Mouse (Mus musculus) testis, postnatal 14 days (tissue): Measurements from ENCODE around the gene Gm43738.

Source experiments
- DNase-seq: peaks from one replicate; pipeline ENCODE4 v3.0.0; 2021; ENCODE audit warnings: low spot score

Gm43738 gene

DNA sequence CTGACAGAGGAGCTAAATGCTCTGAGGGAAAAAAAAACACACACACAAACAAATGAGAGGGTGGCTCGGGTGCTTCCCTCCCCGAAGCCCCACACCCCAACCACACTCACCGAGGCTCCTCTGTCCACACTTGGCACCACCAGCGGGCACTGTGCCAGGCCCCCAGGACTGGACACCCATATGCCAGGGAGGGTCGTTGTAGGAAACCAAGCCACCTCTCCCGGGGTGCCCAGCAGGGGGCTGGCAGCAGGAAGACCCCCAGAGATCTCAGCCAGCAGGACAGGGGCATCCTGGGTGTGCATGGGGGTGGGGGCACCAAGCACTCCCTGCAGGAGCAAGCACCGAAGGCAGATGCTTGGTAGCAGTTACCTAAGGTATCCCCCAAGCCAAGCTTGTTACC is at the start of gene Gm43738:
Gene Gm43738, minus strand, starts transcription at position 289 of the 400 bp plus-strand sequence.
- DNase-seq = no peak

DNA sequence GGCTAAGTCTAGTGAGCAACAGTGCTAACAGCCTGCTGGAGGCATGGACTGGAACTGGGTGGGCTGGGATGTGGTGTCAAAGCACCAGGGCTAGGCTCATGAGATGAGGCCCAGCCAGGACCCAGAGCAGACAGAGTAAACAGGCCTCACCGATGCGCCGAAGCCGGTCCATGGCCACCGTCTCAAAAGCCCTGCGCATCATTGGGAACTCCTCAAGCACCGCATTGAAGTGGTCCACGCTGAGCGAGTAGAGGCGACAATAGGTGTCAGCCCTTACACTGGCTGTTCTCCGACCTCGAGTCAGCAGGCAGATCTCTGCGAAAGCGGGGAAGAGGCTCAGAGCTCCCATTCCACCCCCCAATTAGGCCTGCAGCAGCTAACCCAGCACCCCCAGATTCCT is 47.7 kb upstream of the Gm43738 start:
- no peak for DNase-seq

DNA sequence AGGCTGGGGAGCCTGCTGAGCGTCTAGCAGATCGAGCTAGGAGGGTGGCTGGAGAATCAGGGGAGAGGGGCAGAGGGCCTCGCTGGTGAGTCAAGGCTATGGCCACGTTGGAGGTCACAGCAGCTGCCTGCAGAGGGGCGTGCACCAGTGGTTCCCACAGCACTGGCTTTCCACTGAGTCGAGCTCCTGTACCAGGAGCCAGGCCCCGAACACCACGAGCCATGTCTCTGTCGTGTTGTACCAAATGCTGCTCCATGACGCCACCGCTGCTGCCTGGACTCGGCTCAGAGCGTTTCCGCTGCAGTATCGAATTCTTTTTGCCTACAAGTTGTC is 47.0 kb upstream of the Gm43738 start:
- DNase-seq = no peak

DNA sequence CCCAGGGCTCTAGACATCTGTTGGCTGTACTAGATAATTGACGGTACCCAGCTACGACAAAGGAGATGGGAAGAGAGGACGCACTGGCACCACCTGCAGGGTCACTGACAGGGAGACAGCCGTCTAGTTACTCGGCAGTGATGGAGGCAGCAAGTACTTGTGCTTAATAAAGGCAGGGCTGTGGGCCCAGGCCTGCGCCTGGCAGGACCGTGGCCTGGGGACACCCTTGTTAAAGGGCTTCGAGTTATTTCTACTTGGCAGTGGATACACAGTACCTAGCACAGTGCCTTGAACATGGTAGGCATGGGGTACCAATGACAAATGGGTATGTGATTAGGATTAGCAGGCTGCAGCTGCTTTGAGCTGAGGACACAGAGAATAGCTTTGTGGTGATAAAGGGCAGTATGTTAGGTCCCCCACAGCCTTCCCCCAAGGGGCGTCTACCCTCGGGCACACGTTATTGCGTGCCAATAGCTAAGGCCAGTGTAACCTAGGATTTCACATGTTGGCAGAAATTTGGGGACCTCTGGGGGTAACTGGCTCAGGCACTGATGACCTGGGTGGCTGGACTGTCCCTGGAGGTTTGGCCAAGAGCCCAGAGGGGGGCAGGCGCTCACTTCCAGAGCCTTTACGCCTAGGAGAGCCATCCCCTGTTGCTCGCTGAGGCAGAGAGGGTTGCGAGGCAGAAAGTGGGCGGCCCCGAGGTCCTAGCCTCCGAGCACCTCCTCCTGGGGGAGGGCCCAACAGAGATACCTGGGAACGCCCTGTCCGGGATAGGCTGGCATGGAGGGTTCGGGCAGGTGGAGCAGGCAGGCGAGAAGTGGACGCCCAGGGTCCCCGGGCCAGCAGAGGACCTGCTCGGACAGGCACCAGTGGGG is 46.4 kb upstream of the Gm43738 start:
- DNase-seq = no peak

- DNase-seq = no peak
Observed at GRCm38 (mm10) chr3:89145566-89145965, 44.7 kb upstream of the Gm43738 start.

DNA sequence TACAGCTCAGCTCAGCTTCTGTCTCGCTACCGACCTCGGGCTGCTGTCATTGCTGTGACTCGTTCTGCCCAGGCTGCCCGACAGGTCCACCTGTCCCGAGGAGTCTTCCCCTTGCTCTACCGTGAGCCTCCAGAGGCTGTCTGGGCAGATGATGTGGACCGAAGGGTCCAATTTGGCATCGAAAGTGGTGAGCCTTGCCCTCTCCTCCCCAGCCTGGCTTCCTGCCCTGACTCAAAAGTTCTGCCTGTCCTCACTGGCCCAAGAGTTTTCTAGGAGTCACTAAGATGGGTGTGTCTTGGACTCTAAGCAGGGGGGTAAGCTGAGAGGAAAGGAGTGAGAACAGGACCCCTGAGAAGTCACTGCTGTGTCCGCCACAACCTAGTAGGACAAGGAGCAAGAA is 43.9 kb upstream of the Gm43738 start:
- no peak for DNase-seq

DNA sequence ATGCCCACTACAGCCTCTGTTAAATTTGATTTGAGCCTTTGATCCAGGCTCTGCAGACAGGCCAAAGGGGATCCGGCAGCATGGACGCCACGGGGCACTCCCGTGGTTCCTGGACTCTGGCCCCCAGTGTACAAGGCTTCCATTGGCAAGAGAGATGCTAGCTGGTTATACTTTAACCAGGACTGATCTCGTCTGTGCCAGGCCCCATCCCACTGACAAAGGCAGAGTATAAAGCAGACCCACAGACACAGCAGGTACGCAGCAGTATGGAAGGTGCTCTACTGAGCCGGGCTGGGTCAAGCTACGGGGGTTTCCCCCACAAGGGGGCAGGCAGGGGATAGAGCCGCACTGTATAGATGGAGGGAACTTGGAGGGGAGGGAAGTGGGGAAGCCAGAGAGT is 35.5 kb upstream of the Gm43738 start:
- no peak for DNase-seq

DNA sequence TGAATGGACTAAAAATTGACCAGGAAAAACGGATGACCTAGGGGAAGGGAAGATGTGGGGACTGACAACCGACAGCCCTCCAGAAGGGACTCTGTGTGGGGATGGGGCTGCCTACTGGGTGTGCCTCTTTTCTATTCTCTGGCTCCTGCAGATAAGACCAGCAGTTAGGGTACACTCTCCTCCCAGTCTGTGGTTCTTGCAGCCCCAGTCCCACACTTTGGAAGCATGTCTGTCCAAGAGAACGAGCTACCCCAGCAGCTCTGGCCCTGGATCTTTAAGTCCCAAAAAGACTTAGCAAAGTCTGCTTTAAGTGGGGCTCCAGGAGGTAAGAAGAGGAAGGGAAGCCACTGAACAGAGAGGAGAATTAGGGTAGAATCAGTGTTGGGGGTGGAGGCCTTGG is 35.1 kb upstream of the Gm43738 start, which contains the start of gene Pklr:
Gene Pklr, plus strand, starts transcription at position 185 of the 400 bp plus-strand sequence.
- DNase-seq = no peak

- no peak for DNase-seq
Observed at GRCm38 (mm10) chr3:89133752-89134151, 32.9 kb upstream of the Gm43738 start.

GRCm38 (mm10) chr3:89133063-89133450 is 32.2 kb upstream of the Gm43738 start:
- no peak for DNase-seq

DNA sequence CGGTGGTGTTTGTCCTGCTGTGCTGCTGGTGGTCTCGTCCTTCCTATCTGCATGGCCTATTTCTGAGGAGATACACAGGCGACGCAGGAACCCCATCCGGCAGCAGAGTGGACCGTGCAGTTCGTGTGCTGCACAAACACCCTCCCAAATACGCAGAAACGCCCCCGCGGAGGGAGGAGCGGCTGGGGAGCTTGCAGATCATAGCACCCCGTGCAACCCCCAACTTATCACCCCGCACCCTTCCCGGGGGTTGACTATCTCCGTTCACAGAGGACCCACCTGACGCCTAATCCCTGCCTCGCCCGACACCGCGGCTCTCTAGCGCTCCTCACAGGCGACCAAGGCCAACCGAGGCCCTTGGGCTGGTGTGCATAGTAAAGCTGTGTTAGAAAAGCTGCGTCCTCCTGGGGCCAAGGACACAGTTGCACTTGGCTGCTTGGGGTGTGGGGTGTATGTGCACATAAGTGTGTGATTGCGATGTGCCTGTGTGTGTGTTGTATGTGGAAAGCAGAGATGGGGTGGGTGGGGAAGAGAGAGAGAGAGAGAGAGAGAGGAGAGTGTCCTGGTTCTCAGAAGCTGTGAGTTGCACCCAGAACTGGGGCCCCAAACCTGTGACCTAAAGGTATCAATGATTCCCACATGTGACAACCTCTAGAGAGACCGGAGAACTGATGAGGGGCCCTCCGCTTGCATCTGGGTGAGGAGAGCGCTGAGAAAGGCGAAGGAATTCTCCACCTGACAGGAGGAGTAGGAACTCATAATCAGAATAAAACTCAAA is 31.6 kb upstream of the Gm43738 start:
- no peak for DNase-seq

GRCm38 (mm10) chr3:89131816-89132215 is 30.9 kb upstream of the Gm43738 start:
- DNase-seq = no peak

- no peak for DNase-seq
Observed at GRCm38 (mm10) chr3:89129908-89130307, 29.0 kb upstream of the Gm43738 start.

DNA sequence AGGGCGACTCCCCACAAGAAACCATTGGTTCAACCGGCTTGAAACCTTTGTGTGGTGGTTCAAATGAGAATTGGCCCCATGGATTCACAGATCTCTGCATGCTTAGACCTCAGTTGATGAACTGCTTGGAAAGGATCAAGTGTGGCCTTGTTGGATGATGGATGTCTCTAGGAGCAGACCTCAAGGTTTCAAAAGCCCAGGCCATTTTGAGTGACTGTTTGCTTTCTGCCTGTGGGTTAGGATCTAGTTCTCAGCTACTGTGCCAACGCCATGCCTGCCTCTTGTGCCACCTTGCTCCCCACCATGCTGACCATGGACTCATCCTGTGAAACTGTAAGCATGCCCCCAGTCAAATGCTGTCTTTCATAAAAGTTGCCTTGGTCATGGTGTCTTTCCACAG is 25.1 kb upstream of the Gm43738 start:
- no peak for DNase-seq

- DNase-seq = no peak
Observed at GRCm38 (mm10) chr3:89124241-89124640, 23.3 kb upstream of the Gm43738 start.

DNA sequence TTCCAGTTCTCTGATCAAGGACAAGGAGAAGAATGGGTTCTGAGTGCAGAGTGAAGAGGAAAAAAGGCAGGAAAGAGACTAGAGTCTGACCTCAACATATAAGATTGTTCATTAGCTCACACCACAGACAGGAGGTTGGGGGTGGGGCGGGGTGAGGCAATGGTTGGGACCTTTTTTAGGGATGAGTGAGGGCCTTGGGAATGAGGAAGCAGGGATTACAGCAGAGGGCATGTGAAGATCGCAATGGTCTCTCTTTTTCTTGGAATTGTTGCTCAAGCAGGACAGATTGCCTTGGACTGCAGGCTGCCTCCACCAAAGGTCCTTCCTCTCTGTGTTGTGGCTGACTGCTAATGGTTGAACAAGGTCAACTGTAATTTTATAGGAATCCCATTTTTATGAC is 22.4 kb upstream of the Gm43738 start:
- no peak for DNase-seq

- DNase-seq = no peak
Observed at GRCm38 (mm10) chr3:89115522-89115921, 14.6 kb upstream of the Gm43738 start.

DNA sequence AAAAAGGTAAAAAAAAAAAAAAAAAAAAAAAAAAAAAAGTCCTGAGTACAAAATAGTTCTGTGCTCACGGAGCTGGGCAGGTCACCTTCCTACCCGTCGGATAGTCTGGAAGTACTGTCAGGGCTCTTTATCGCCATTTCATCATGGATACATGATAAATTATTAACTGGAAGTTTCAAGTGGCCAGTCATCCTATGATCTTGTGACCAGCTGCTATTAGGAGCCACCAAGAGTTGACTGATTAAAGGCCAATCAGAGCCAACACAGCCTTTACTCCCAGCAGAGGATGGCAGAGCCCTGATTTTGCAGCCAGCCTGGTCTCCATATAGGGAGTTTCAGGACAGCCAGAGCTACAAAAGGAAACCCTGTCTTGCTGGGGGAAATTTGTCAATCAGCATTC is 12.2 kb upstream of the Gm43738 start:
- no peak for DNase-seq

- no peak for DNase-seq
Observed at GRCm38 (mm10) chr3:89108146-89108545, 7.2 kb upstream of the Gm43738 start.

- DNase-seq = no peak
Observed at GRCm38 (mm10) chr3:89107545-89107944, 6.6 kb upstream of the Gm43738 start.

GRCm38 (mm10) chr3:89106881-89107280 is 6.0 kb upstream of the Gm43738 start:
- no peak for DNase-seq

GRCm38 (mm10) chr3:89103291-89103595 is 2.3 kb upstream of the Gm43738 start:
- no peak for DNase-seq

GRCm38 (mm10) chr3:89102495-89103290 is 1.8 kb upstream of the Gm43738 start:
- DNase-seq = no peak
